Mouse (Mus musculus) ES-E14 (cell line): Measurements from ENCODE around the gene Rb1. TPM values are rescaled to one million over a fixed set of nuclear protein-coding genes. Genes with fewer than 3 reads are reported as not detected.
A peak's percentile ranks its signal among the peaks of the same experiment; 100 is the strongest.

Experiments
- DNase-seq: peaks from one replicate; pipeline ENCODE4 v3.0.0-alpha.2; 2013; ENCODE audit warnings: low read depth, low spot score
- H3K27ac ChIP-seq: 2 replicates; pipeline ENCODE4 v1.5.1; 2012; ENCODE audit warnings: low read depth, mild to moderate bottlenecking, low read length, moderate library complexity, mixed read lengths; ENCODE audit not compliant: poor library complexity, insufficient read depth, severe bottlenecking
- H3K36me3 ChIP-seq: 2 replicates; pipeline ENCODE4 v1.6.1; 2012; ENCODE audit warnings: mild to moderate bottlenecking, low read length, moderate library complexity, mixed read lengths; ENCODE audit not compliant: control insufficient read depth, poor library complexity, insufficient read depth, severe bottlenecking
- H3K4me1 ChIP-seq, 2 experiments: fragments of 150-350 bp in 1 of 2; sonication (generic) in 1 of 2; 2 replicates each; pipeline ENCODE4 v1.6.1; 2012; ENCODE audit warnings: low read length in 2 of 2, mild to moderate bottlenecking in 1 of 2, mixed read lengths in 1 of 2; ENCODE audit not compliant: control insufficient read depth in 2 of 2, insufficient read depth in 2 of 2, poor library complexity in 1 of 2
- H3K4me3 ChIP-seq, 2 experiments: fragments of 150-350 bp in 1 of 2; sonication (generic) in 1 of 2; 2 replicates each; pipeline ENCODE4 v1.5.1; 2012; ENCODE audit warnings: low read length in 2 of 2, low read depth in 1 of 2, mild to moderate bottlenecking in 1 of 2, mixed read lengths in 1 of 2; ENCODE audit not compliant: insufficient read depth in 1 of 2, poor library complexity in 1 of 2, severe bottlenecking in 1 of 2
- H3K9ac ChIP-seq: 2 replicates; pipeline ENCODE4 v1.6.1; 2012; ENCODE audit warnings: low read depth, mild to moderate bottlenecking, low read length, mixed read lengths; ENCODE audit not compliant: poor library complexity, insufficient read depth, severe bottlenecking
- H3K9me3 ChIP-seq: fragments of 150-350 bp; sonication (generic); 2 replicates; pipeline ENCODE4 v1.6.1; 2012; ENCODE audit warnings: low read depth, mild to moderate bottlenecking, low read length; ENCODE audit not compliant: control insufficient read depth, insufficient read depth
- CHD2 ChIP-seq: IDR thresholded peaks from 2 replicates; pipeline ENCODE4 v1.6.1; 2014; ENCODE audit warnings: mild to moderate bottlenecking, low read depth, low read length, inconsistent platforms
- HCFC1 ChIP-seq: IDR thresholded peaks from 2 replicates; pipeline ENCODE4 v1.6.1; 2012; ENCODE audit warnings: low read length, inconsistent platforms, borderline replicate concordance; ENCODE audit not compliant: insufficient read depth
- MAFK ChIP-seq: IDR thresholded peaks from 2 replicates; pipeline ENCODE4 v1.6.1; 2014; ENCODE audit warnings: mild to moderate bottlenecking, low read depth, low read length, inconsistent platforms; ENCODE audit not compliant: insufficient read depth
- ZC3H11A ChIP-seq: IDR thresholded peaks from 2 replicates; pipeline ENCODE4 v1.6.1; 2012; ENCODE audit warnings: low read depth, mild to moderate bottlenecking, inconsistent platforms, low read length, borderline replicate concordance
- ZNF384 ChIP-seq: IDR thresholded peaks from 2 replicates; pipeline ENCODE4 v1.6.1; 2012; ENCODE audit warnings: low read depth, low read length, inconsistent platforms
- in situ Hi-C, 2 experiments: fragments of 600-800 bp; cut with MboI; formaldehyde crosslinking; loops; one replicate each; pipeline ENCODE4 v1.15.1; 2025; ENCODE audit warnings: low sequenced_read_pairs in 2 of 2, inconsistent platforms in 1 of 2; ENCODE audit not compliant: unreplicated experiment in 2 of 2
- total RNA-seq: library from RNA; depleted of rRNA; stranded (reverse); fragments of 300-350 nt; gene quantifications from 2 replicates; pipeline ENCODE4 v1.2.3, GENCODE M21; 2012

Rb1 gene
- total RNA-seq, 1 experiment, result 4.7 TPM

DNA sequence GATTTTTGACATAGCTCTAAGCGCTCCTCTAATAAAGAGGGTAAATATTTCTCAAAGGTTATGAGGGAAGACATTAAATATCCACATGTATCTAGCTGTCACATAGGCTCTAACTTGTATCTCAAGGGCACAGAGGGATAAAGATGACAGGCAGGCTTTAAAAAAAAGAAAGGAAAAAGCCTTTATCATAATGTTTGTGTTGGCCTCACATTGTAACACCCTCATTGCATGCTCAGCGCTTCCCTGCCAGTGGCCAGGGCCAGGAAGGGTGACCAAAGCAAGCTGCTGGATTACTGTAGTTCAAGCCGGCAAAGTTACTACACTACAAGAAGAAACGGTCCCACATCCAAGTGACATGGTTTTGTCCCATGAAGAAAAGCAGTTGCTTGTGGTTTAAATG is 5.8 kb upstream of the Rb1 start:
- TF ChIP-seq ZNF384 (no peak), HCFC1 (no peak), ZC3H11A (no peak), CHD2 (no peak), MAFK (no peak)
- Histone ChIP-seq H3K4me3 (no peak overlapping the region), H3K9ac (no peak overlapping the region), H3K27ac (no peak overlapping the region), H3K4me1 (peaks cover 3% of the 10 kb centered on the region in 2 experiments; a peak in 1 of 4 replicates), H3K36me3 (no peaks in the 10 kb centered on the region), H3K9me3 (no peaks in the 10 kb centered on the region)
- no peak for DNase-seq
- in situ Hi-C loops, result no loop called here

DNA sequence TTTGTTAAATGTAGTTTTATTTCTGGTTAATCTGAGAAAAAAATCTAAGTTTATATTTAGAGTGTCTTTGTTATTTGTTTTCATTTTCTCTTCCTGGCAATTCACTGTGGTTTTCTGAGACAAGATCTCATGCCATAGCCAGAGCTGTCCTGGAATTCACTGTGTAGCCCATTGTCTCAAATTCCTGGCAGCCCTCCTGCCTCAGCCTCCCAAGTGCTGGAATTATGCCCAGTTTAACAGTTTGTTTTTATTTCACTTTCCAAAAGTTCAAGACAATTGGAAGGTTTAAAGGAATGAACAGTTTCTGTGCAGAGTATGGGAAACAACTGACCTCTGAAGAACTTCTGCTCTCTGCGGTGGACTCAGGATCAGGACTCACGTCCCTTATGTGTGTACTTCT is 4.2 kb upstream of the Rb1 start:
- 0 out of 4 replicates have a peak, but pooled peaks cover 0 to 3% of the 10 kb centered on the region in 2 experiments for H3K4me1 ChIP-seq
- no peak overlapping the region for H3K27ac ChIP-seq
- DNase-seq, result no peak
- in situ Hi-C loops, result no loop called here
- no peaks in the 10 kb centered on the region for H3K9me3 ChIP-seq
- H3K9ac ChIP-seq, result no peak overlapping the region
- H3K4me3 ChIP-seq, result no peak overlapping the region
- TF ChIP-seq MAFK (no peak), HCFC1 (no peak), ZC3H11A (no peak), ZNF384 (no peak), CHD2 (no peak)
- no peaks in the 10 kb centered on the region for H3K36me3 ChIP-seq

DNA sequence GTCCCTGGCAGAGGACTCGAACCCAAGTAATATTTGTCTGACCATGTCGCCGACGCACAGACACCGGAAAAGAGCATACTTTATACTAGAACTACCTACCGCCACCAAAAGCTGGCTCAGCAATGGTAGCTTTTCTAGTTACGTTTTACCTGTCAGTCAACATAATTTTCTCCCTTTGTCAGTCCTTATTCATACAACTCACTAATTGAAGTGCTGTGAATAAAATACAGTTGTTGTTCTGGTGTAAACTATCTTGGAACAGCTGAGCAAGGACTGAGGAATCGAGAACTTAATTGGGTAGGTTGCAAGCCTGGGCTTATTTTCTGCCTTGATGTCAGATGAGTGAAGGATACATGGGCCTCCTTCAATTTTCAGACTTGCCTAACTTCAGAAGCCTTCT is 889 bp upstream of the Rb1 start:
- peak overlapping the region; percentile 76 to 91 for H3K4me3 ChIP-seq
- H3K9ac ChIP-seq, result peak overlapping the region; percentile 80; the same call in 1 of the 2 replicates
- in situ Hi-C loops, result no loop called here
- no peak overlapping the region for H3K27ac ChIP-seq
- H3K4me1 ChIP-seq, result peaks cover 0 to 9% of the 10 kb centered on the region in 2 experiments; a peak in 2 of 4 replicates
- no peak for DNase-seq
- H3K36me3 ChIP-seq, result no peaks in the 10 kb centered on the region
- H3K9me3 ChIP-seq, result no peaks in the 10 kb centered on the region
- TF ChIP-seq MAFK (no peak), HCFC1 (no peak), CHD2 (no peak), ZNF384 (no peak), ZC3H11A (no peak)

DNA sequence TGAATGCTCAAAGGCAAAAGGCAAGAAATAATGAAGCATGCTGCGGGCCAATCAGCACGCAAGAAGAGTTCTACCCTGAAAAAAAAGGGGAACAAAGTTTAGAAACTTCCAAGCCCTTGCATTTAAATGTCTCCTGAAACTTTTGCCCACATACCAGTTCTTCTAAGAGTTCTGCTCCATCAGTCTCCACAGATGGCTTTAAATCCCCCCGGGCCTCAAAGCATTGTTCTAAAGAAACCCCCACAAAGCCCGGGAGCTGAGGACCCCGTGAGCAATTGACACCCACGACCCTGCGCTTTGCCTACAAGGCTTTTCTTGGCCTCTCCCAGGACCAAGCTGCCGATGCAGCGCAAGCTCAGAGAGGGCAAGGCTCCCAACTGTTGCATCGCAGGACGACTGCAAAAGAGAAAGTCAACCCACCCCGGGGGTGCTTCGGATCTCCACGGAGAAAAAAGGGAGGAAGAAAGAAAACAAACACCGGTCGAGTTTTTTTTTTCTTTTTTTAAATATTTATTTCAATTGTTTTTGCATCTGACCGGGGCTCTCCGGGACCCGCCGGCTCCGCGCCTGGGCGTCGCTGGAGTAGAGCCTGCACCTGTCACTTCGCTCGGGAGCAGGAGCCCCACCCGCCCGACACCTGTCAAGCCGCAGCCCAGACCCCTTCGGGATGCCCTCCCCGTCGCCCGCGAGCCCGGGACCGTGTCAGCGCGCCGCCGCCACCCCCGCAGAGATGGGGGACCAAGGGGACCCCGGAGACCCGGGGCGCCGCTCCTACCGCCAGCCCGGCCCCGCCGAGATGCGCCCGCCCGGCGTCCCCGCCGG is 777 bp downstream of the Rb1 start:
- DNase-seq, result no peak
- TF ChIP-seq MAFK (no peak), ZNF384 (no peak), CHD2 (no peak), ZC3H11A (no peak), HCFC1 (0 out of 2 replicates have a peak, but pooled peaks have one; percentile 6)
- Histone ChIP-seq H3K4me3 (peak overlapping the region; percentile 76 to 91), H3K9me3 (no peaks in the 10 kb centered on the region), H3K9ac (peak overlapping the region; percentile 80), H3K4me1 (peaks cover 0 to 9% of the 10 kb centered on the region in 2 experiments; a peak in 2 of 4 replicates), H3K36me3 (no peaks in the 10 kb centered on the region), H3K27ac (no peak overlapping the region; the same call in 1 of the 2 replicates)
- in situ Hi-C loops, result no loop called here
